Mouse (Mus musculus) kidney, adult 2 months (tissue): ENCODE results near the gene Tex21. TPM values are rescaled to one million over a fixed set of nuclear protein-coding genes. Genes with fewer than 3 reads are reported as not detected.

ENCODE experiments used
- DNase-seq: peaks from one replicate; pipeline ENCODE4 v3.0.0; 2021
- H3K27ac ChIP-seq: fragments of 200-500 bp; 2 replicates; pipeline ENCODE4 v1.5.1; 2012; ENCODE audit warnings: low read depth, low read length, control low read depth, inconsistent platforms; ENCODE audit not compliant: insufficient read depth
- H3K27me3 ChIP-seq: fragments of 200-500 bp; replicated peaks from 2 replicates; pipeline ENCODE4 v1.6.1; 2012; ENCODE audit warnings: mild to moderate bottlenecking, moderate library complexity, low read length, inconsistent platforms; ENCODE audit not compliant: control insufficient read depth, insufficient read depth
- H3K36me3 ChIP-seq: fragments of 200-500 bp; 2 replicates; pipeline ENCODE4 v1.6.1; 2012; ENCODE audit warnings: mild to moderate bottlenecking, moderate library complexity, low read length, inconsistent platforms; ENCODE audit not compliant: control insufficient read depth, insufficient read depth
- H3K4me1 ChIP-seq: fragments of 200-500 bp; 2 replicates; pipeline ENCODE4 v1.6.1; 2011; ENCODE audit warnings: low read length; ENCODE audit not compliant: control insufficient read depth, insufficient read depth
- H3K4me3 ChIP-seq: fragments of 200-500 bp; 2 replicates; pipeline ENCODE4 v1.5.1; 2011; ENCODE audit warnings: mild to moderate bottlenecking, low read depth, low read length, control low read depth; ENCODE audit not compliant: insufficient read depth
- CTCF ChIP-seq: fragments of 200-500 bp; conservative IDR thresholded peaks from 2 replicates; pipeline ENCODE4 v1.5.1; 2011; ENCODE audit warnings: low read depth, mild to moderate bottlenecking, control low read depth, low read length, moderate library complexity, mixed read lengths; ENCODE audit not compliant: insufficient read depth, insufficient read length
- POLR2A ChIP-seq: fragments of 200-500 bp; IDR thresholded peaks from one replicate; pipeline ENCODE4 v1.6.1; 2011; ENCODE audit warnings: low read depth, low read length, control low read depth
- WGBS: fragments of 180-500 bp; shearing (Covaris S2); methylation state at CpG from one replicate; pipeline ENCODE4 v1.1.7; 2018; 5-methylcytosine and 5-hydroxymethylcytosine counted together
- polyA plus RNA-seq: library from polyadenylated mRNA; depleted of rRNA; stranded (reverse); fragments of >200 nt; gene quantifications from 2 replicates; pipeline ENCODE4 v1.2.3, GENCODE M21; 2012

Tex21 gene
- polyA plus RNA-seq, 1 experiment: 0.11 TPM

- H3K27ac ChIP-seq: peak overlapping the region; percentile 45; the same call in 1 of the 2 replicates
- no peaks in the 10 kb centered on the region for H3K36me3 ChIP-seq
- DNase-seq: peak; percentile 96
- H3K4me3 ChIP-seq: peak overlapping the region; percentile 25
- WGBS: under 1% methylated on average over 22 of the region's 22 CpGs
- TF ChIP-seq POLR2A: no peak
- TF ChIP-seq CTCF: no peak
- no peaks in the 10 kb centered on the region for H3K4me1 ChIP-seq
- H3K27me3 ChIP-seq: no peaks in the 10 kb centered on the region
Measured at GRCm38 (mm10) chr12:76195912-76196708, 50.4 kb downstream of the Tex21 start.

DNA sequence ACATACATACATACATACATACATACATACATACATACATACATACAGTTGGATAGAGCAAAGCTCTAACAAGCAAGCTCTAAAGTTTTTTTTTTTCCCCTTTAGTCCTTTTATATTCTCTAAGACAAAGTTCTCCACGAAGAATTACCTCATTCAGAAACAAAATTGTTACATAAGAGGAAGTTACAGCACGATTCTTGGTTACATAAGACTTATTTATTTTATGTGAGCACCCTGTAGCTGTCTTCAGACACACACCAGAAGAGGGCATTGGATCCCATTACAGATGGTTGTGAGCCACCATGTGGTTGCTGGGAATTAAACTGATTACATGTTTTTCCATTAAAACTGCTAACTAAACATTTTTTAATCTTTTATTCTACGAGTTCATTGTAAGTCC, 52.0 kb downstream of the Tex21 start:
- no peaks in the 10 kb centered on the region for H3K4me1 ChIP-seq
- DNase-seq: peak; percentile 13
- H3K27ac ChIP-seq: no peak overlapping the region
- H3K36me3 ChIP-seq: no peaks in the 10 kb centered on the region
- TF ChIP-seq CTCF (no peak), POLR2A (no peak)
- 29% methylated on average over 3 of the region's 3 CpGs for WGBS
- H3K27me3 ChIP-seq: no peaks in the 10 kb centered on the region
- H3K4me3 ChIP-seq: no peak overlapping the region

DNA sequence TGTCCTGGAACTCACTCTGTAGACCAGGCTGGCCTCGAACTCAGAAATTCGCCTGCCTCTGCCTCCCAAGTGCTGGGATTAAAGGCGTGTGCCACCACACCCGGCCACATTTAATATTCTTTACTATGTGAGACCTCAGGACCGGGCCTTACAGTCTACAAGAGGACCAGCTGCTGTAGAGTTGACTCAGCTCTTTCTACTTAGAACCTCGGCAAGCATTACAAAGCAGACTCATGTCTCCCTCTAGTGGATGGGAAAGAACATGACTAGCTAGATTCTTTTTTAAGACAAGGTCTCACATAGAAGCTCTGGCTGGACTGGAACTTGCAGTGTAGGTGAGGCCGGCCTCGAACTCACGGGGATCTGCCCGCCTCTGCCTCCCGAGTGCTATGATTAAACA, 55.6 kb downstream of the Tex21 start:
- DNase-seq: peak; percentile 71
- no peaks in the 10 kb centered on the region for H3K4me1 ChIP-seq

GRCm38 (mm10) chr12:76187849-76188248, 58.7 kb downstream of the Tex21 start:
- DNase-seq: peak; percentile 40
- WGBS: 43% methylated on average over 8 of the region's 8 CpGs
- no peak overlapping the region for H3K27ac ChIP-seq

More for the DNA sequence above, 55.6 kb downstream of the Tex21 start:
- no peak overlapping the region for H3K27ac ChIP-seq
- TF ChIP-seq POLR2A: no peak
- TF ChIP-seq CTCF: peak; percentile 46
- WGBS: 47% methylated on average over 11 of the region's 11 CpGs
- no peaks in the 10 kb centered on the region for H3K36me3 ChIP-seq
- no peak overlapping the region for H3K4me3 ChIP-seq
- no peaks in the 10 kb centered on the region for H3K27me3 ChIP-seq

GRCm38 (mm10) chr12:76186473-76186872, 60.1 kb downstream of the Tex21 start:
- WGBS: 97% methylated on average over 1 of the region's 1 CpGs
- H3K36me3 ChIP-seq: no peaks in the 10 kb centered on the region
- no peaks in the 10 kb centered on the region for H3K27me3 ChIP-seq
- TF ChIP-seq POLR2A: no peak
- no peaks in the 10 kb centered on the region for H3K4me1 ChIP-seq
- no peak for DNase-seq
- no peak overlapping the region for H3K27ac ChIP-seq
- no peak overlapping the region for H3K4me3 ChIP-seq

More at GRCm38 (mm10) chr12:76187849-76188248, 58.7 kb downstream of the Tex21 start:
- Histone ChIP-seq H3K36me3 (no peaks in the 10 kb centered on the region), H3K4me3 (no peak overlapping the region), H3K27me3 (no peaks in the 10 kb centered on the region), H3K4me1 (no peaks in the 10 kb centered on the region)
- TF ChIP-seq CTCF: peak; percentile 61; the same call in 1 of the 2 replicates
- no peak for TF ChIP-seq POLR2A

DNA sequence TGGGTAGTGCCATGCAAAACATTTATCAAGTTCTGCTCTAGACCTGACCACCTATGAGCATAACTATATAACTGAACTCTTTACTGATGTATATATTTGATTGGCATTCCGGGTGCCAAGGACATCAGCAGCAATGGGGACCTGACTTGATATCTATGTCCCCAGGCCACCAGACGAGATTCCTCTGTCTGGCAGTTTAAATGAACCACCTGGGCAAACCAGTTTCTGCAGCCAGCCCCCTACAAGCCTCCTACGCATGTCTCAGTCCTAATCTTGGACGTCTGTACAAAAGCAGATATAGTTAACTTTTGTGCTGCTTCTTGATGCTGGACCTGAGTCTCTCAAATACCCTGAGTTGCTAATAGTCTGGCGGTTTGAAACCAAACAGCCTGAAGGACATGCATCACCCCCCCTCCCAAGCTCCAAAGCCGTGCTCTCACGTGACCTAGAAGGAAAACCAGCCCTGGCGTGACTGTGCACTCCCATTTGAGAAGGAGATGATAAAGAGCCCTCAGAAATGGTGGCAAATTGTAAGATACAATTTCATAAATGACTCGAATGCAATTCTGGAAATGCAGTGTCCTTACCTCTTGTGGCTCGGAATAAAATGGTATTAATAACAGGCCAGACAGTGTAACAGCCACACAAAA, 61.3 kb downstream of the Tex21 start:
- DNase-seq: no peak
- Histone ChIP-seq H3K27me3 (no peaks in the 10 kb centered on the region), H3K36me3 (no peaks in the 10 kb centered on the region), H3K4me1 (no peaks in the 10 kb centered on the region), H3K27ac (no peak overlapping the region), H3K4me3 (no peak overlapping the region)
- WGBS: 56% methylated on average over 10 of the region's 10 CpGs
- TF ChIP-seq CTCF: no peak
- TF ChIP-seq POLR2A: no peak

- no peaks in the 10 kb centered on the region for H3K36me3 ChIP-seq
- WGBS: 59% methylated on average over 6 of the region's 6 CpGs
- H3K27ac ChIP-seq: no peak overlapping the region
- no peaks in the 10 kb centered on the region for H3K4me1 ChIP-seq
- H3K27me3 ChIP-seq: no peaks in the 10 kb centered on the region
- DNase-seq: no peak
- TF ChIP-seq CTCF (no peak), POLR2A (no peak)
- no peak overlapping the region for H3K4me3 ChIP-seq
Measured at GRCm38 (mm10) chr12:76184271-76184670, 62.3 kb downstream of the Tex21 start.
